Mouse (Mus musculus) testis, adult 2 months (tissue): ENCODE measurements around the gene 6430571L13Rik.

Source experiments
- CTCF ChIP-seq: fragments of 200-500 bp; IDR thresholded peaks from 2 replicates; pipeline ENCODE4 v1.5.1; 2012; ENCODE audit warnings: low read depth, mild to moderate bottlenecking, inconsistent platforms, low read length, moderate library complexity; ENCODE audit not compliant: control insufficient read depth, insufficient read depth, insufficient replicate concordance
- POLR2A ChIP-seq: fragments of 200-500 bp; IDR thresholded peaks from 2 replicates; pipeline ENCODE4 v1.6.1; 2012; ENCODE audit warnings: low read depth, mild to moderate bottlenecking, inconsistent platforms, low read length, moderate library complexity; ENCODE audit not compliant: control insufficient read depth

DNA sequence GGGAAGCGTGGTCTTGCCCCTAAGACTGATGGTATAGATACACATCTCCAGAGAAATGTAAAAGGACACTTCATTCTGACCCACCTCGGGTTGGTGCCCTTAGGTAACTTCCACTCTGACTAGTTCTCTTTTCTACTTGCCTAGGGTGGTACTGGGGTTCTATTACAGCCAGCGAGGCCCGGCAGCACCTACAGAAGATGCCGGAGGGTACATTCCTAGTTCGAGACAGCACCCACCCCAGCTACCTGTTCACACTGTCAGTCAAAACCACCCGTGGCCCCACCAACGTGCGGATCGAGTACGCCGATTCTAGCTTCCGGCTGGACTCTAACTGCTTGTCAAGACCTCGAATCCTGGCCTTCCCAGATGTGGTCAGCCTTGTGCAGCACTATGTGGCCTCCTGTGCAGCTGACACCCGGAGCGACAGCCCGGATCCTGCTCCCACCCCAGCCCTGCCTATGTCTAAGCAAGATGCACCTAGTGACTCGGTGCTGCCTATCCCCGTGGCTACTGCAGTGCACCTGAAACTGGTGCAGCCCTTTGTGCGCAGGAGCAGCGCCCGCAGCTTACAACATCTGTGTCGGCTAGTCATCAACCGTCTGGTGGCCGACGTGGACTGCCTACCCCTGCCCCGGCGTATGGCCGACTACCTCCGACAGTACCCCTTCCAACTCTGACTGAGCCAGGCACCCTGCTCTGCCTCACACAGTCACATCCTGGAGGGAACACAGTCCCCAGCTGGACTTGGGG lies 40.0 kb upstream of the 6430571L13Rik start:
- TF ChIP-seq POLR2A: no peak
- TF ChIP-seq CTCF: no peak
